In genomic region chr3:138876418-138876817, GRCm38 (mm10) we compare ENCODE assay signal across 15 mouse cellular contexts.
A peak's percentile ranks its signal among the peaks of the same experiment; 100 is the strongest.
DNase-seq lines count a peak whose midpoint lies in the region; ATAC-seq and TF ChIP-seq lines count a peak whose summit lies in the region.
"Had no signal": no experiment of that assay in that cellular context is flagged by ENCODE, and none has a peak within 500 bp of the region (broad histone marks: within the 10 kb centered on the region; RNA-seq: fewer than 3 reads in every experiment).

No protein-coding gene starts in this region.

- no peak for TF ChIP-seq CTCF in heart, postnatal 0 days (IDR thresholded peaks at IDR 0.05; ENCODE audit: low read depth)

- no peaks in the 10 kb centered on the region for H3K9me3 ChIP-seq in heart, postnatal 0 days (replicated peaks; ENCODE audit: control insufficient read depth, low read length)
- no peaks in the 10 kb centered on the region for H3K9me3 ChIP-seq in midbrain, embryonic 10.5 days (replicated peaks)
- H3K9me3 ChIP-seq in midbrain, embryonic 14.5 days (ENCODE audit: control insufficient read depth, low read length) = no peaks in the 10 kb centered on the region
- no peaks in the 10 kb centered on the region for H3K9me3 ChIP-seq in hindbrain, embryonic 14.5 days (ENCODE audit: control insufficient read depth, low read length)
- H3K9me3 ChIP-seq: heart, embryonic 13.5 days; limb, embryonic 15.5 days; stomach, embryonic 15.5 days had no signal

- 0 out of 2 replicates have a peak, but pooled peaks cover under 1% of the 10 kb centered on the region for H3K4me1 ChIP-seq in heart, postnatal 0 days (ENCODE audit: control insufficient read depth, insufficient read depth)
- H3K4me1 ChIP-seq in midbrain, embryonic 10.5 days = peaks cover 9% of the 10 kb centered on the region
- H3K4me1 ChIP-seq in midbrain, embryonic 14.5 days (ENCODE audit: control insufficient read depth, insufficient read depth, low read length) = 0 out of 2 replicates have a peak, but pooled peaks cover 2% of the 10 kb centered on the region
- H3K4me1 ChIP-seq in hindbrain, embryonic 14.5 days (replicated peaks; ENCODE audit: control insufficient read depth, insufficient read depth, low read length) = peaks cover 10% of the 10 kb centered on the region
- H3K4me1 ChIP-seq: stomach, embryonic 15.5 days had no signal

- no peak overlapping the region for H3K4me2 ChIP-seq in heart, postnatal 0 days (ENCODE audit: low read depth, low read length)
- no peak overlapping the region for H3K4me2 ChIP-seq in midbrain, embryonic 14.5 days (ENCODE audit: low read length)
- H3K4me2 ChIP-seq in hindbrain, embryonic 14.5 days (replicated peaks) = no peak overlapping the region
- H3K4me2 ChIP-seq: heart, embryonic 13.5 days; limb, embryonic 15.5 days; stomach, embryonic 15.5 days had no signal

- peak overlapping the region; percentile 51; the same call in 1 of the 2 replicates for H3K27ac ChIP-seq in heart, postnatal 0 days (ENCODE audit: low read depth)
- H3K27ac ChIP-seq in midbrain, embryonic 10.5 days (replicated peaks) = peak overlapping the region; percentile 42; the same call in 1 of the 2 replicates
- no peak overlapping the region for H3K27ac ChIP-seq in midbrain, embryonic 14.5 days (replicated peaks; ENCODE audit: low read depth, low read length)
- H3K27ac ChIP-seq in hindbrain, embryonic 14.5 days = peak overlapping the region; percentile 54; the same call in 1 of the 2 replicates
- H3K27ac ChIP-seq: heart, embryonic 13.5 days had no signal

- WGBS in heart, postnatal 0 days = 92% methylated on average over 10 of the region's 10 CpGs
- 89% methylated on average over 10 of the region's 10 CpGs for WGBS in midbrain, embryonic 10.5 days
- 79% methylated on average over 10 of the region's 10 CpGs for WGBS in midbrain, embryonic 14.5 days
- WGBS in hindbrain, embryonic 14.5 days = 72% methylated on average over 10 of the region's 10 CpGs

- no peak overlapping the region for H3K9ac ChIP-seq in heart, postnatal 0 days (replicated peaks; ENCODE audit: low read depth, low read length)
- no peak overlapping the region for H3K9ac ChIP-seq in midbrain, embryonic 14.5 days (replicated peaks; ENCODE audit: low read length)
- H3K9ac ChIP-seq in hindbrain, embryonic 14.5 days = no peak overlapping the region
- H3K9ac ChIP-seq: heart, embryonic 13.5 days; limb, embryonic 15.5 days; stomach, embryonic 15.5 days had no signal

- TF ChIP-seq EP300 in heart, postnatal 0 days (IDR thresholded peaks at IDR 0.05; ENCODE audit: low read depth) = no peak

- no peak for DNase-seq in heart, postnatal 0 days (ENCODE audit: low spot score)
- no peak for DNase-seq in heart, postnatal 14 days
- no peak for DNase-seq in midbrain, embryonic 10.5 days (ENCODE audit: low spot score)
- no peak for DNase-seq in midbrain, embryonic 14.5 days
- no peak for DNase-seq in hindbrain, embryonic 14.5 days (ENCODE audit: low spot score)
- peak; percentile 6 for DNase-seq in naive thymus-derived CD4-positive, alpha-beta T cell, adult 2 months (ENCODE audit: low read depth)
- no peak for DNase-seq in adrenal gland, postnatal 10 days
- DNase-seq: adrenal gland, adult 2 months; kidney, adult 18-20 months; kidney, postnatal 36 days; right cerebral cortex, postnatal 4 days had no signal

- no peaks in the 10 kb centered on the region for H3K36me3 ChIP-seq in heart, postnatal 0 days (replicated peaks; ENCODE audit: control insufficient read depth, insufficient read depth, low read length)
- peaks cover 29% of the 10 kb centered on the region for H3K36me3 ChIP-seq in midbrain, embryonic 10.5 days
- H3K36me3 ChIP-seq in midbrain, embryonic 14.5 days (ENCODE audit: control insufficient read depth, insufficient read depth, low read length) = 0 out of 2 replicates have a peak, but pooled peaks cover 2% of the 10 kb centered on the region
- no peaks in the 10 kb centered on the region; the same call in none of the 2 replicates for H3K36me3 ChIP-seq in hindbrain, embryonic 14.5 days (replicated peaks; ENCODE audit: control insufficient read depth, insufficient read depth)
- H3K36me3 ChIP-seq: limb, embryonic 15.5 days; stomach, embryonic 15.5 days had no signal

- H3K27me3 ChIP-seq in heart, postnatal 0 days (ENCODE audit: control insufficient read depth, insufficient read depth, low read length) = no peaks in the 10 kb centered on the region
- no peaks in the 10 kb centered on the region for H3K27me3 ChIP-seq in midbrain, embryonic 10.5 days (ENCODE audit: low read depth, poor library complexity, severe bottlenecking)
- no peaks in the 10 kb centered on the region for H3K27me3 ChIP-seq in midbrain, embryonic 14.5 days (ENCODE audit: control insufficient read depth, insufficient read depth, low read length)
- no peaks in the 10 kb centered on the region for H3K27me3 ChIP-seq in hindbrain, embryonic 14.5 days (ENCODE audit: control insufficient read depth, insufficient read depth, low read length)
- H3K27me3 ChIP-seq: heart, embryonic 13.5 days; limb, embryonic 15.5 days; stomach, embryonic 15.5 days had no signal

- no peak overlapping the region for H3K4me3 ChIP-seq in heart, postnatal 0 days (ENCODE audit: low read depth, low read length)
- no peak overlapping the region for H3K4me3 ChIP-seq in midbrain, embryonic 10.5 days
- no peak overlapping the region for H3K4me3 ChIP-seq in midbrain, embryonic 14.5 days (replicated peaks; ENCODE audit: low read depth, low read length)
- H3K4me3 ChIP-seq in hindbrain, embryonic 14.5 days (replicated peaks; ENCODE audit: low read length) = no peak overlapping the region
- H3K4me3 ChIP-seq: heart, embryonic 13.5 days; limb, embryonic 15.5 days; stomach, embryonic 15.5 days had no signal

- ATAC-seq in heart, postnatal 0 days (ENCODE audit: insufficient read depth, low read depth) = no peak
- no peak for ATAC-seq in midbrain, embryonic 14.5 days (ENCODE audit: low FRiP score, low TSS enrichment)
- ATAC-seq in hindbrain, embryonic 14.5 days (ENCODE audit: low FRiP score) = peak; percentile 25; the same call in 1 of the 2 replicates
- ATAC-seq: midbrain, embryonic 16.5 days had no signal

- intact Hi-C loops in heart, postnatal 14 days (cut with DNase I) = no loop called here
